Mouse (Mus musculus) heart, adult 2 months (tissue): ENCODE measurements around the gene Kansl1. TPM values are rescaled to one million over a fixed set of nuclear protein-coding genes. Genes with fewer than 3 reads are reported as not detected.

ENCODE experiments used
- DNase-seq, 2 experiments: peaks; one replicate each; pipeline ENCODE4 v3.0.0; 2021
- H3K27ac ChIP-seq: fragments of 200-600 bp; 2 replicates; pipeline ENCODE4 v1.8.1; 2022
- H3K27me3 ChIP-seq: fragments of 200-500 bp; 2 replicates; pipeline ENCODE4 v1.6.1; 2012; ENCODE audit warnings: mild to moderate bottlenecking, low read length, inconsistent platforms, mixed read lengths; ENCODE audit not compliant: control insufficient read depth, insufficient read depth
- H3K36me3 ChIP-seq: fragments of 200-500 bp; 2 replicates; pipeline ENCODE4 v1.6.1; 2012; ENCODE audit warnings: low read length, inconsistent platforms; ENCODE audit not compliant: control insufficient read depth, insufficient read depth
- H3K4me1 ChIP-seq: fragments of 200-500 bp; 2 replicates; pipeline ENCODE4 v1.6.1; 2011; ENCODE audit warnings: low read length; ENCODE audit not compliant: control insufficient read depth, insufficient read depth
- H3K4me3 ChIP-seq: fragments of 200-600 bp; 2 replicates; pipeline ENCODE4 v1.8.1; 2022
- H3K79me2 ChIP-seq: fragments of 200-500 bp; replicated peaks from 2 replicates; pipeline ENCODE4 v1.6.1; 2012; ENCODE audit warnings: mild to moderate bottlenecking, inconsistent platforms, low read length, moderate library complexity, mixed read lengths; ENCODE audit not compliant: control insufficient read depth, insufficient read depth
- H3K9ac ChIP-seq: fragments of 200-500 bp; 2 replicates; pipeline ENCODE4 v1.6.1; 2012; ENCODE audit warnings: low read depth, mild to moderate bottlenecking, control low read depth, inconsistent platforms, low read length, mixed read lengths
- CTCF ChIP-seq: fragments of 200-600 bp; IDR thresholded peaks from 2 replicates; pipeline ENCODE4 v1.8.1; 2022; ENCODE audit warnings: antibody characterized with exemption, mild to moderate bottlenecking, moderate library complexity
- EP300 ChIP-seq: fragments of 200-500 bp; IDR thresholded peaks from 2 replicates; pipeline ENCODE4 v1.6.1; 2011; ENCODE audit warnings: low read depth, low read length, control low read depth; ENCODE audit not compliant: insufficient read depth
- POLR2A ChIP-seq: fragments of 200-500 bp; IDR thresholded peaks from 2 replicates; pipeline ENCODE4 v1.6.1; 2011; ENCODE audit warnings: mild to moderate bottlenecking, low read depth, low read length, control low read depth; ENCODE audit not compliant: insufficient read depth
- WGBS: fragments of 180-500 bp; shearing (Covaris S2); methylation state at CpG from one replicate; pipeline ENCODE4 v1.1.7; 2018; 5-methylcytosine and 5-hydroxymethylcytosine counted together
- intact Hi-C: fragments of 180-260 bp; cut with DNase I; formaldehyde crosslinking; loops from one replicate; pipeline ENCODE4 v1.15.1; 2025
- long read RNA-seq: library from polyadenylated mRNA; stranded (forward); transcript quantifications from one replicate; pipeline ENCODE4 v2.0.0, GENCODE M21; 2021
- polyA plus RNA-seq: library from polyadenylated mRNA; depleted of rRNA; stranded (reverse); fragments of >200 nt; gene quantifications from 2 replicates; pipeline ENCODE4 v1.2.3, GENCODE M21; 2012; rRNA removed
- total RNA-seq, 2 experiments: library from RNA; stranded (reverse); gene quantifications; 2 replicates each; pipeline ENCODE4 v1.2.3; 2021

Gene Kansl1
- total RNA-seq (10 to 100 TPM; 26.8 to 27.1 TPM), polyA plus RNA-seq (30.1 and 39.5 TPM in 2 replicates)
- long read RNA-seq, full-length matches to known transcripts: 4 of 15 reads
- long read RNA-seq, partial matches to known transcripts: 6 of 15 reads
- long read RNA-seq, other reads (novel, unspliced or antisense): 5 of 15 reads

- peak within 1 kb of the TSS; percentile 68 for H3K4me3 ChIP-seq
- TF ChIP-seq EP300: no peak
- no peak for TF ChIP-seq CTCF
- TF ChIP-seq POLR2A: no peak
- peaks cover 1% of the 10 kb centered on the region for H3K4me1 ChIP-seq
- peaks cover 3% of the 10 kb centered on the region; the same call in 1 of the 2 replicates for H3K79me2 ChIP-seq
- no peaks in the 10 kb centered on the region for H3K27me3 ChIP-seq
- WGBS: 1% methylated on average over 46 of the region's 69 CpGs
- H3K9ac ChIP-seq: peak within 1 kb of the TSS; percentile 89
- no peaks in the 10 kb centered on the region; the same call in 1 of the 2 replicates for H3K36me3 ChIP-seq
- peak within 1 kb of the TSS; percentile 67 for H3K27ac ChIP-seq
- no peak for DNase-seq
- intact Hi-C loops: no loop called here
Measured at GRCm38 (mm10) chr11:104468751-104469268, at the start of gene Kansl1. Kansl1 (minus strand) TSS chr11:104468861.

GRCm38 (mm10) chr11:104512436-104512835 lies 43.8 kb upstream of the Kansl1 start:
- no peak overlapping the region for H3K27ac ChIP-seq
- intact Hi-C loops: no loop called here
- no peaks in the 10 kb centered on the region; the same call in 1 of the 2 replicates for H3K36me3 ChIP-seq

GRCm38 (mm10) chr11:104510606-104511005 lies 41.9 kb upstream of the Kansl1 start:
- TF ChIP-seq EP300 (no peak), POLR2A (no peak), CTCF (peak; percentile 66)
- DNase-seq: no peak
- 87% methylated on average over 2 of the region's 2 CpGs for WGBS

More at GRCm38 (mm10) chr11:104512436-104512835, 43.8 kb upstream of the Kansl1 start:
- Histone ChIP-seq H3K27me3 (no peaks in the 10 kb centered on the region), H3K4me3 (no peak overlapping the region), H3K4me1 (no peaks in the 10 kb centered on the region), H3K9ac (no peak overlapping the region), H3K79me2 (no peaks in the 10 kb centered on the region)
- TF ChIP-seq EP300 (no peak), CTCF (no peak), POLR2A (no peak)
- 87% methylated on average over 4 of the region's 4 CpGs for WGBS
- no peak for DNase-seq

GRCm38 (mm10) chr11:104508455-104508854 lies 39.8 kb upstream of the Kansl1 start:
- no peaks in the 10 kb centered on the region for H3K4me1 ChIP-seq
- H3K36me3 ChIP-seq: peaks cover 2% of the 10 kb centered on the region; the same call in 1 of the 2 replicates
- no peaks in the 10 kb centered on the region for H3K27me3 ChIP-seq
- TF ChIP-seq CTCF (no peak), POLR2A (no peak)
- WGBS: 83% methylated on average over 4 of the region's 4 CpGs
- H3K27ac ChIP-seq: no peak overlapping the region
- H3K9ac ChIP-seq: no peak overlapping the region
- H3K4me3 ChIP-seq: no peak overlapping the region
- intact Hi-C loops: loop anchor here (5.0 kb wide), 1 partner anchor 191 kb away; no protein-coding TSS in a partner anchor
- no peaks in the 10 kb centered on the region for H3K79me2 ChIP-seq
- no peak for DNase-seq

More at GRCm38 (mm10) chr11:104510606-104511005, 41.9 kb upstream of the Kansl1 start:
- no peaks in the 10 kb centered on the region for H3K79me2 ChIP-seq
- peaks cover 2% of the 10 kb centered on the region; the same call in 1 of the 2 replicates for H3K36me3 ChIP-seq
- H3K4me3 ChIP-seq: no peak overlapping the region
- no peaks in the 10 kb centered on the region for H3K4me1 ChIP-seq
- H3K27ac ChIP-seq: no peak overlapping the region
- no peak overlapping the region for H3K9ac ChIP-seq
- intact Hi-C loops: no loop called here
- H3K27me3 ChIP-seq: no peaks in the 10 kb centered on the region

- H3K9ac ChIP-seq: no peak overlapping the region
- H3K27me3 ChIP-seq: no peaks in the 10 kb centered on the region
- H3K79me2 ChIP-seq: no peaks in the 10 kb centered on the region
- WGBS: 66% methylated on average over 3 of the region's 3 CpGs
- no peaks in the 10 kb centered on the region for H3K36me3 ChIP-seq
- intact Hi-C loops: no loop called here
- H3K4me3 ChIP-seq: no peak overlapping the region
- TF ChIP-seq EP300: no peak
- peak; percentile 37 for TF ChIP-seq CTCF
- H3K27ac ChIP-seq: no peak overlapping the region
- no peak for DNase-seq
- no peaks in the 10 kb centered on the region for H3K4me1 ChIP-seq
Measured at GRCm38 (mm10) chr11:104488292-104488691, 19.6 kb upstream of the Kansl1 start.

- intact Hi-C loops: no loop called here
- Histone ChIP-seq H3K27ac (no peak overlapping the region), H3K4me3 (no peak overlapping the region), H3K27me3 (no peaks in the 10 kb centered on the region), H3K9ac (no peak overlapping the region), H3K79me2 (no peaks in the 10 kb centered on the region), H3K4me1 (no peaks in the 10 kb centered on the region), H3K36me3 (no peaks in the 10 kb centered on the region)
- DNase-seq: no peak
- TF ChIP-seq EP300 (no peak), POLR2A (no peak), CTCF (no peak)
- 86% methylated on average over 8 of the region's 8 CpGs for WGBS
Measured at GRCm38 (mm10) chr11:104481971-104482370, 13.3 kb upstream of the Kansl1 start.
